Mouse (Mus musculus) E14TG2a.4 (cell line): ENCODE measurements around the gene Luc7l3.

ENCODE experiments used
- H3K27me3 ChIP-seq: 2 replicates; pipeline ENCODE4 v1.6.1; 2014; ENCODE audit warnings: low read length, control low read depth; ENCODE audit not compliant: insufficient read depth
- H3K36me3 ChIP-seq: 2 replicates; pipeline ENCODE4 v1.6.1; 2014; ENCODE audit warnings: low read length, control low read depth; ENCODE audit not compliant: insufficient read depth
- H3K4me1 ChIP-seq: replicated peaks from 2 replicates; pipeline ENCODE4 v1.6.1; 2014; ENCODE audit warnings: low read depth, low read length, control low read depth
- H3K4me3 ChIP-seq: replicated peaks from 2 replicates; pipeline ENCODE4 v1.5.1; 2014; ENCODE audit warnings: mild to moderate bottlenecking, low read length
- H3K9me3 ChIP-seq: 2 replicates; pipeline ENCODE4 v1.6.1; 2014; ENCODE audit warnings: low read length, control low read depth
- CTCF ChIP-seq: conservative IDR thresholded peaks from 2 replicates; pipeline ENCODE4 v1.5.1; 2014; ENCODE audit warnings: low read length
- NANOG ChIP-seq: IDR thresholded peaks from 2 replicates; pipeline ENCODE4 v1.6.1; 2014; ENCODE audit warnings: borderline replicate concordance, low read length, mixed read lengths
- POU5F1 ChIP-seq: IDR thresholded peaks from 2 replicates; pipeline ENCODE4 v1.6.1; 2014; ENCODE audit warnings: low read length, borderline replicate concordance

Gene Luc7l3

GRCm38 (mm10) chr11:94342114-94342905 lies 20.5 kb upstream of the Luc7l3 start:
- TF ChIP-seq NANOG (no peak), POU5F1 (no peak), CTCF (no peak)
- peaks cover 21% of the 10 kb centered on the region for H3K4me1 ChIP-seq
- no peak overlapping the region for H3K4me3 ChIP-seq
- peaks cover 25% of the 10 kb centered on the region for H3K36me3 ChIP-seq
- peaks cover 10% of the 10 kb centered on the region for H3K27me3 ChIP-seq
- no peaks in the 10 kb centered on the region for H3K9me3 ChIP-seq

DNA sequence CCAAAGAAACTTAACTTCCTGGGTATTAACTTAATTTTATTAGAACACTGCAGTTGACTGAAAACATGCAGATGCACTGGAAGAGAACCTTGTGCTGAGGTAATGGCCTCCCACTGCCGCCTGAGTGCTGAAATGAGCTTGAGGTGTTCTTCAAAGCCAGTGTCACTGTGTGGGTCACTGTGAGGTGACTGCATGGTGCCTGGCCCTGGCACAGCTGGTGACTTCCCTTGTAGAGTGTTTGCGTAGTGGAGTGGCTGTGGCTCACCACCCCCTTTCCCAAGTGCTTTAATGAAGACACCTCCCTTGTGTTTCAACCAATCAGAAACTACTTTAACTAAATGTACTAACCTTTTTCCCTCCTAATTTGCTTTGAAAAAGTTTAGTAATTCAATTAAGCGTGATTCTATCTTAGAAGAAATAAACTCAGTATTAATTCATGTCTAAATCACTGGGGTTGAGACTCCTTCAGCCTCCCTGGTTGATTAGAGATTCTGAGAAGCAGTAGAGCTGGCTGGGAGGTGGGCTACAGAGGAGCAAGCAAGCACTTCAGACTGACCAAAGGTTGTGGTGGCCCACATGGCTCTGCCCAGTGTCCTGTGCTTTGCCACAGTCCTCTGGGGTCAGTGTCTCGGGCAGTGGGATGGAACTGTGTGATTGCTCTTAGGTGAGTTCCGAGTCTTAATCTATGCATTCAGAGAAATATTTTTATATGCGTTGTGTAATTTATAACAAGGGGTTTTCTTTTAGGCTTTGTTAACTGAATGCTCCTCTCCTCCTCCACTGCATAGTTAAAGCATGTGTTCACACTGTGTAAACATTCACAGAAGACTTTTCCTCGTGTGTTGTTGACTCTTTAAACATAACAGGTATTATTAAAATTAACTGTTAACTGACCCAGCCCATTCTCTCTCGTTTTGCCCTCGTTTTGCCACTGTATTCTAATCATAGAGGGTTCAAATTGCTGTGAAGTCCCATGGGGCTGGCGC lies 19.5 kb upstream of the Luc7l3 start:
- TF ChIP-seq CTCF (no peak), POU5F1 (no peak), NANOG (no peak)
- peaks cover 21% of the 10 kb centered on the region for H3K4me1 ChIP-seq
- H3K4me3 ChIP-seq, result no peak overlapping the region

GRCm38 (mm10) chr11:94339732-94340585 lies 18.2 kb upstream of the Luc7l3 start:
- no peak for TF ChIP-seq POU5F1
- peak; percentile 40 for TF ChIP-seq CTCF
- H3K27me3 ChIP-seq, result no peaks in the 10 kb centered on the region; the same call in 1 of the 2 replicates
- H3K36me3 ChIP-seq, result peaks cover 42% of the 10 kb centered on the region
- peaks cover 21% of the 10 kb centered on the region for H3K4me1 ChIP-seq
- H3K9me3 ChIP-seq, result no peaks in the 10 kb centered on the region
- H3K4me3 ChIP-seq, result no peak overlapping the region

More for the DNA sequence above, 19.5 kb upstream of the Luc7l3 start:
- Histone ChIP-seq H3K9me3 (no peaks in the 10 kb centered on the region), H3K27me3 (peaks cover 4% of the 10 kb centered on the region), H3K36me3 (peaks cover 30% of the 10 kb centered on the region)

- Histone ChIP-seq H3K4me3 (no peak overlapping the region), H3K4me1 (peaks cover 15% of the 10 kb centered on the region), H3K36me3 (peaks cover 54% of the 10 kb centered on the region), H3K27me3 (no peaks in the 10 kb centered on the region), H3K9me3 (no peaks in the 10 kb centered on the region)
- no peak for TF ChIP-seq NANOG
- TF ChIP-seq CTCF, result no peak
- TF ChIP-seq POU5F1, result no peak
Observed at GRCm38 (mm10) chr11:94338347-94338746, 16.6 kb upstream of the Luc7l3 start.

DNA sequence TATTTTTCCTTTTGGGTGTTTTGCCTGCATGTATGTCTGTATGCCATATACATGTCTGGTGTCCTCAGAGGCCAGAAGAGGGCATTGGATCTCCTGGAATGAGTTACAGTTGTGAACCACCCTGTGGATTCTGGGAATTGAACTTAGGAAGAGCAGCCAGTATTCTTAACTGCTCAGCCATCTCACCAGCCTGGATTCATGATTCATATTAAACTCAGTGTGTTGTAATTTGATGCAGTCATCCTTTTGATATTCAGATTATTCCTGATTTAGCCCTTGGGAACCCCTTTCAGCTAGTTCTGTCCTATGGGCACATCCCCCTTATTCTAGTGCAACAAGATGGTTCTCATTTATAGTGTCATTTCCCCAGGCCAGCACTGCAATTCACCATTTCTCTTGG lies 14.8 kb upstream of the Luc7l3 start:
- Histone ChIP-seq H3K27me3 (no peaks in the 10 kb centered on the region), H3K4me1 (peaks cover 9% of the 10 kb centered on the region), H3K4me3 (no peak overlapping the region), H3K36me3 (peaks cover 54% of the 10 kb centered on the region), H3K9me3 (no peaks in the 10 kb centered on the region)
- TF ChIP-seq CTCF (no peak), NANOG (no peak), POU5F1 (no peak)

DNA sequence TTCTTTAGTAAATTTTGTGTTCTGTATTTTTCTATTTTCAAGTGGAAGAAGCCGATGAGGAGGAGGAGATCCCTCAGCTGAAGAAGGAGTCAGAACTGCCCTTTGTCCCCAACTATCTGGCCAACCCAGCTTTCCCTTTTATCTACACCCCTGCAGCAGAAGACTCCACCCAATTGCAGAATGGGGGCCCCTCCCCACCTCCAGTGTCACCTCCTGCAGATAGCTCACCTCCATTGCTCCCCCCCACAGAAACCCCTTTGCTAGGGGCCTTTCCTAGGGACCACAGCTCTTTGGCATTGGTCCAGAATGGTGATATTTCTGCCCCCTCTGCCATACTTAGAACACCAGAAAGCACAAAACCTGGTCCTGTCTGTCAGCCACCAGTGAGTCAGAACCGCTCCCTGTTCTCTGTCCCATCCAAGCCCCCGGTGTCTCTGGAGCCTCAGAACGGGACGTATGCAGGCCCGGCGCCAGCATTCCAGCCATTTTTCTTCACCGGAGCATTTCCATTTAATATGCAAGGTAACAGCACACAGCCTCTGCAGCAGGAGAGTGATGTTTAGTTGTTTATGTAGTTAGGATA lies 12.7 kb upstream of the Luc7l3 start:
- Histone ChIP-seq H3K4me1 (peaks cover 16% of the 10 kb centered on the region), H3K4me3 (no peak overlapping the region), H3K9me3 (no peaks in the 10 kb centered on the region), H3K36me3 (peaks cover 53% of the 10 kb centered on the region), H3K27me3 (no peaks in the 10 kb centered on the region)
- TF ChIP-seq POU5F1, result no peak
- no peak for TF ChIP-seq NANOG
- no peak for TF ChIP-seq CTCF

GRCm38 (mm10) chr11:94332726-94333125 lies 10.9 kb upstream of the Luc7l3 start:
- no peak overlapping the region for H3K4me3 ChIP-seq
- no peaks in the 10 kb centered on the region for H3K9me3 ChIP-seq
- peaks cover 26% of the 10 kb centered on the region for H3K4me1 ChIP-seq
- no peaks in the 10 kb centered on the region for H3K27me3 ChIP-seq
- no peak for TF ChIP-seq POU5F1
- TF ChIP-seq CTCF, result no peak
- no peak for TF ChIP-seq NANOG
- H3K36me3 ChIP-seq, result peaks cover 35% of the 10 kb centered on the region
